Mouse (Mus musculus): ENCODE results near the gene Gm14632.
"Not testable (repeated sequence)": the region's sequence is repeated elsewhere in the genome, so short reads cannot be mapped to it uniquely, and the experiment has no call there.

Gm14632 gene

DNA sequence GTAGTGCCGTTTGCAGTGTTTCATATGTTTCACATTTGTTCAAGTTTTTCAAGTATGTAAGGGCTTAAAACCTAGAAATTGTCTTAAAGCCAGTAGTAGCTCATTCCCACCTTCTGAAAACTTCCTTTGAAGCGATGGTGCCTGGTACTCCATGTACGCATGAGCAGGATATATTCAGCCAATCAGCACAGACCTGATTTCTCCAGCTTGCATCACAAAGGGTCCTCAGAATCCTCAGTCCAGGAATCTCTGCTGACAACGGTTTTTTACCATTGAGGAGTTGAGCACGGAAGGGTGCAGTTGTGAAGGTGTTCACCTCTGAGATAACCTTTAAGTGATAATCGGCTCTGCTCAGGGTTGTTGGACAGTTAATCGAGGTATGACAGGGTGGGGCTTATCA, at the start of gene Gm14632:
Gm14632 (plus strand) TSS at position 301 of the 400 bp plus-strand sequence.
- DNase-seq (ENCODE audit: extremely low spot score, low read depth, low spot score), result not testable (repeated sequence)

Measured in hindlimb bud, embryonic 11.5 days (tissue).